Mouse (Mus musculus) liver, embryonic 13.5 days (tissue): ENCODE measurements around the gene Klk8. TPM values are rescaled to one million over a fixed set of nuclear protein-coding genes. Genes with fewer than 3 reads are reported as not detected.

Experiments used
- ATAC-seq: fragments of 200-750 bp; cut with Nextera tagmentation; 2 replicates; pipeline ENCODE4 v1.8.0; 2017; ENCODE audit warnings: low read depth, mild to moderate bottlenecking, moderate number of reproducible peaks, moderate library complexity
- DNase-seq: peaks from one replicate; pipeline ENCODE4 v3.0.0; 2022
- H3K27ac ChIP-seq: fragments of 300-500 bp; sonication (generic); 2 replicates; pipeline ENCODE4 v1.5.1; 2015; ENCODE audit warnings: moderate library complexity, mild to moderate bottlenecking, inconsistent platforms
- H3K27me3 ChIP-seq: fragments of 300-500 bp; sonication (generic); 2 replicates; pipeline ENCODE4 v1.6.1; 2015; ENCODE audit warnings: mild to moderate bottlenecking, inconsistent platforms
- H3K36me3 ChIP-seq: fragments of 300-500 bp; sonication (generic); 2 replicates; pipeline ENCODE4 v1.6.1; 2015; ENCODE audit warnings: mild to moderate bottlenecking, inconsistent platforms
- H3K4me1 ChIP-seq: fragments of 300-500 bp; sonication (generic); replicated peaks from 2 replicates; pipeline ENCODE4 v1.6.1; 2015; ENCODE audit warnings: inconsistent platforms
- H3K4me2 ChIP-seq: fragments of 300-500 bp; sonication (generic); 2 replicates; pipeline ENCODE4 v1.6.1; 2015; ENCODE audit warnings: inconsistent platforms, mild to moderate bottlenecking, moderate library complexity
- H3K4me3 ChIP-seq: fragments of 300-500 bp; sonication (generic); replicated peaks from 2 replicates; pipeline ENCODE4 v1.5.1; 2015; ENCODE audit warnings: mild to moderate bottlenecking, inconsistent platforms
- H3K9ac ChIP-seq: fragments of 300-500 bp; sonication (generic); 2 replicates; pipeline ENCODE4 v1.6.1; 2015; ENCODE audit warnings: mild to moderate bottlenecking, inconsistent platforms
- H3K9me3 ChIP-seq: fragments of 300-500 bp; sonication (generic); replicated peaks from 2 replicates; pipeline ENCODE4 v1.6.1; 2016; ENCODE audit warnings: inconsistent platforms
- WGBS: fragments of 180-500 bp; shearing (Covaris S2); methylation state at CpG from one replicate; pipeline ENCODE4 v1.1.7; 2015; ENCODE audit not compliant: insufficient replicate concordance; 5-methylcytosine and 5-hydroxymethylcytosine counted together
- polyA plus RNA-seq: library from polyadenylated mRNA; unstranded; fragments of >200 nt; fragmentation: Nextera tagmentation; extraction: Ambion mirVana; gene quantifications from 2 replicates; pipeline ENCODE4 v1.2.1, GENCODE M21; 2015

Gene Klk8
- polyA plus RNA-seq, 1 experiment from 2014 or later = 11.1 TPM

GRCm38 (mm10) chr7:43776506-43776905 is 20.9 kb upstream of the Klk8 start:
- WGBS = 71% methylated on average over 5 of the region's 5 CpGs
- H3K4me2 ChIP-seq = no peak overlapping the region
- H3K9ac ChIP-seq = no peak overlapping the region
- H3K9me3 ChIP-seq = no peaks in the 10 kb centered on the region
- H3K27me3 ChIP-seq = no peaks in the 10 kb centered on the region
- no peaks in the 10 kb centered on the region for H3K36me3 ChIP-seq
- H3K4me3 ChIP-seq = no peak overlapping the region
- DNase-seq (no peak), ATAC-seq (no peak)
- H3K27ac ChIP-seq = no peak overlapping the region
- H3K4me1 ChIP-seq = no peaks in the 10 kb centered on the region

GRCm38 (mm10) chr7:43777423-43777822 is 20.0 kb upstream of the Klk8 start:
- Histone ChIP-seq H3K27me3 (no peaks in the 10 kb centered on the region), H3K9ac (no peak overlapping the region), H3K4me1 (0 out of 2 replicates have a peak, but pooled peaks cover 1% of the 10 kb centered on the region), H3K4me2 (no peak overlapping the region), H3K4me3 (no peak overlapping the region), H3K9me3 (no peaks in the 10 kb centered on the region), H3K27ac (no peak overlapping the region), H3K36me3 (no peaks in the 10 kb centered on the region)
- 67% methylated on average over 12 of the region's 12 CpGs for WGBS
- DNase-seq (no peak), ATAC-seq (no peak)

- ATAC-seq (no peak), DNase-seq (no peak)
- Histone ChIP-seq H3K36me3 (no peaks in the 10 kb centered on the region), H3K4me3 (no peak overlapping the region), H3K4me1 (peaks cover 5% of the 10 kb centered on the region; the same call in 1 of the 2 replicates), H3K27ac (no peak overlapping the region), H3K27me3 (peaks cover 8% of the 10 kb centered on the region), H3K4me2 (no peak overlapping the region), H3K9me3 (no peaks in the 10 kb centered on the region), H3K9ac (no peak overlapping the region)
- 68% methylated on average over 10 of the region's 10 CpGs for WGBS
These were observed 19.0 kb upstream of the Klk8 start for GRCm38 (mm10) chr7:43778176-43778970.

GRCm38 (mm10) chr7:43780241-43780640 is 17.1 kb upstream of the Klk8 start:
- Histone ChIP-seq H3K9ac (no peak overlapping the region), H3K27ac (no peak overlapping the region), H3K4me2 (no peak overlapping the region), H3K4me1 (peaks cover 5% of the 10 kb centered on the region; the same call in 1 of the 2 replicates), H3K27me3 (peaks cover 16% of the 10 kb centered on the region), H3K36me3 (no peaks in the 10 kb centered on the region), H3K4me3 (no peak overlapping the region), H3K9me3 (no peaks in the 10 kb centered on the region)
- ATAC-seq (no peak), DNase-seq (no peak)
- 47% methylated on average over 6 of the region's 6 CpGs for WGBS

GRCm38 (mm10) chr7:43780746-43781145 is 16.6 kb upstream of the Klk8 start, which contains the start of gene Klk10:
Gene Klk10 (plus strand): TSS chr7:43781035.
- H3K4me1 ChIP-seq = peaks cover 5% of the 10 kb centered on the region; the same call in 1 of the 2 replicates
- H3K36me3 ChIP-seq = no peaks in the 10 kb centered on the region
- H3K9me3 ChIP-seq = no peaks in the 10 kb centered on the region
- ATAC-seq (no peak), DNase-seq (no peak)
- H3K27ac ChIP-seq = no peak within 1 kb of the TSS
- H3K4me2 ChIP-seq = no peak within 1 kb of the TSS
- no peak within 1 kb of the TSS for H3K9ac ChIP-seq
- peaks cover 16% of the 10 kb centered on the region for H3K27me3 ChIP-seq
- 41% methylated on average over 5 of the region's 5 CpGs for WGBS
- no peak within 1 kb of the TSS for H3K4me3 ChIP-seq

- H3K4me2 ChIP-seq = no peak overlapping the region
These were observed 15.8 kb upstream of the Klk8 start for GRCm38 (mm10) chr7:43781541-43781940.

GRCm38 (mm10) chr7:43782275-43783265 is 14.8 kb upstream of the Klk8 start:
- DNase-seq (peak; percentile 27), ATAC-seq (no peak)
- H3K9me3 ChIP-seq = no peaks in the 10 kb centered on the region
- WGBS = 7% methylated on average over 36 of the region's 36 CpGs
- peaks cover 5% of the 10 kb centered on the region; the same call in 1 of the 2 replicates for H3K4me1 ChIP-seq
- 0 out of 2 replicates have a peak overlapping the region, but pooled peaks have one; percentile 14 for H3K4me3 ChIP-seq
- H3K27ac ChIP-seq = no peak overlapping the region
- no peak overlapping the region for H3K9ac ChIP-seq
- peak overlapping the region; percentile 54 for H3K4me2 ChIP-seq
- H3K27me3 ChIP-seq = peaks cover 16% of the 10 kb centered on the region
- H3K36me3 ChIP-seq = no peaks in the 10 kb centered on the region

More at GRCm38 (mm10) chr7:43781541-43781940, 15.8 kb upstream of the Klk8 start:
- no peak overlapping the region for H3K4me3 ChIP-seq
- H3K36me3 ChIP-seq = no peaks in the 10 kb centered on the region
- H3K27ac ChIP-seq = no peak overlapping the region
- peaks cover 16% of the 10 kb centered on the region for H3K27me3 ChIP-seq
- no peak overlapping the region for H3K9ac ChIP-seq
- no peaks in the 10 kb centered on the region for H3K9me3 ChIP-seq
- 73% methylated on average over 11 of the region's 11 CpGs for WGBS
- H3K4me1 ChIP-seq = peaks cover 5% of the 10 kb centered on the region; the same call in 1 of the 2 replicates
- DNase-seq (no peak), ATAC-seq (no peak)

- no peak for DNase-seq
- no peak overlapping the region for H3K4me3 ChIP-seq
- H3K4me2 ChIP-seq = no peak overlapping the region
- peaks cover 5% of the 10 kb centered on the region; the same call in 1 of the 2 replicates for H3K4me1 ChIP-seq
- H3K9me3 ChIP-seq = no peaks in the 10 kb centered on the region
- H3K36me3 ChIP-seq = no peaks in the 10 kb centered on the region
- peaks cover 16% of the 10 kb centered on the region for H3K27me3 ChIP-seq
- no peak for ATAC-seq
- H3K9ac ChIP-seq = no peak overlapping the region
- 57% methylated on average over 1 of the region's 1 CpGs for WGBS
- H3K27ac ChIP-seq = no peak overlapping the region
These were observed 12.1 kb upstream of the Klk8 start for GRCm38 (mm10) chr7:43785286-43785685.

GRCm38 (mm10) chr7:43788096-43788495 is 9.3 kb upstream of the Klk8 start:
- Histone ChIP-seq H3K9me3 (no peaks in the 10 kb centered on the region), H3K36me3 (no peaks in the 10 kb centered on the region), H3K4me1 (no peaks in the 10 kb centered on the region), H3K4me2 (no peak overlapping the region), H3K27ac (no peak overlapping the region), H3K9ac (no peak overlapping the region), H3K27me3 (peaks cover 10% of the 10 kb centered on the region), H3K4me3 (no peak overlapping the region)
- DNase-seq (no peak), ATAC-seq (no peak)
- WGBS = 56% methylated on average over 3 of the region's 3 CpGs

GRCm38 (mm10) chr7:43789295-43789694 is 8.1 kb upstream of the Klk8 start:
- H3K36me3 ChIP-seq = no peaks in the 10 kb centered on the region
- H3K4me1 ChIP-seq = no peaks in the 10 kb centered on the region
- H3K27me3 ChIP-seq = no peaks in the 10 kb centered on the region
- H3K9ac ChIP-seq = no peak overlapping the region
- no peak for DNase-seq
- no peak overlapping the region for H3K27ac ChIP-seq
- 41% methylated on average over 2 of the region's 2 CpGs for WGBS
- ATAC-seq = no peak
- no peaks in the 10 kb centered on the region for H3K9me3 ChIP-seq
- no peak overlapping the region for H3K4me3 ChIP-seq
- no peak overlapping the region for H3K4me2 ChIP-seq

- Histone ChIP-seq H3K4me3 (no peak within 1 kb of the TSS), H3K9me3 (no peaks in the 10 kb centered on the region), H3K27ac (no peak within 1 kb of the TSS), H3K4me1 (peaks cover 2% of the 10 kb centered on the region; the same call in 1 of the 2 replicates), H3K36me3 (no peaks in the 10 kb centered on the region), H3K4me2 (no peak within 1 kb of the TSS), H3K27me3 (peaks cover 15% of the 10 kb centered on the region), H3K9ac (no peak within 1 kb of the TSS)
- DNase-seq = no peak
- ATAC-seq = no peak
- 48% methylated on average over 7 of the region's 7 CpGs for WGBS
These were observed 5.8 kb upstream of the Klk8 start, which contains the start of gene Klk9 for GRCm38 (mm10) chr7:43791591-43791990. Gene Klk9 (plus strand): TSS chr7:43791891.
